Mouse (Mus musculus): Measurements from ENCODE around the gene Sestd1.

Sestd1 gene

DNA sequence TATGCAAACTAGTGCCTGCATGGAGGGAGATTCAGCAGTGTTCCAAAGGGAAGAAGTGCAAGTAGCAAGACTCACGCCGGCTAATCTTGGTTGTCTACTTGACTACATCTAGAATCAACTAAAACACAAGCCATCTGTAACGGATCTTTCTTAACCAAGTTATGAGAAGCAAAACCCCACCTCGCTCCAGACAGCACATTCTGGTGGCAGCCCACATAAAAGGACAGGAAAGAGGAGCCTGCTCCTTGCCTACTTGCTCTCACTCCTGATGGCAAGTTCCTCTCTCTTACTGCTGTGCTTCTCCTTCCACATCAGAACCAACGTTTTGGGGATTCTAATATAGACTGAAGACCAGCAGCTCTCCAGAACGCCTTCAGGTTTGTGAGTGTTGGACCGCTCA lies 9.6 kb downstream of the Sestd1 start:
- no peak for DNase-seq (ENCODE audit: low read depth, low spot score)

- DNase-seq (ENCODE audit: low read depth, low spot score), result no peak
These were observed 10.3 kb downstream of the Sestd1 start for GRCm38 (mm10) chr2:77270136-77270535.

DNA sequence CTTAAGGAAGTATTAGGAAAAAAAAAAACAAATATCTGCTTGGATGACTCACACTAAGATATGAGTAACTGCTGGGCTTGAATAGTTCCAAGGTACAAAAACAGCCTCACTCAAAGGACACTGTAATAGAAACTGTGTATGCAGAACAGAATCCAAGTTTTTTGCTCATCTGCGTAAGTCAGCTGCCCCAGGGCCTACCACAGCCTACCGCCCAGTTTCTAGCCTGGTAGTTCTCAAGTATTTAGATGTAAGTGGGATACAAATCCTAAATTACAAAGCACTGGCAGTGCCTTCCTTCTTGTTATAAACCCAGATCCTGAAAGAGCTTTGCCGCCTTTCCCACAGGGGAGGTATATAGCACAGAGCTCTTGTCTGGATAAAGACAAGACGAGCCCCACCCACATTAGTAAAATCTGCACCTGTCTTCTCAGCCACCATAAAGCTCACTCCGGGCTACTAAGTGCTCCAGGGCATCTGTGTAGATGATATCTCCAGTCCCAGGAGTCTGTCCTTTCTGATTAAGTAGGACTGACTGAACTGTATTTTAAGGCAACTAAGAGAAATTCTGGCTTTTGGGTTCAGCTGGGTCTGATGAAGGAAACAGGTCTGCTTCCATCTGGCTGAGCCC lies 11.7 kb downstream of the Sestd1 start:
- no peak for DNase-seq (ENCODE audit: low read depth, low spot score)

GRCm38 (mm10) chr2:77266931-77267330 lies 13.5 kb downstream of the Sestd1 start:
- no peak for DNase-seq (ENCODE audit: low read depth, low spot score)

- no peak for DNase-seq (ENCODE audit: low read depth, low spot score)
These were observed 14.4 kb downstream of the Sestd1 start for GRCm38 (mm10) chr2:77266011-77266410.

- no peak for DNase-seq (ENCODE audit: low read depth, low spot score)
These were observed 15.1 kb downstream of the Sestd1 start for GRCm38 (mm10) chr2:77265301-77265700.

DNA sequence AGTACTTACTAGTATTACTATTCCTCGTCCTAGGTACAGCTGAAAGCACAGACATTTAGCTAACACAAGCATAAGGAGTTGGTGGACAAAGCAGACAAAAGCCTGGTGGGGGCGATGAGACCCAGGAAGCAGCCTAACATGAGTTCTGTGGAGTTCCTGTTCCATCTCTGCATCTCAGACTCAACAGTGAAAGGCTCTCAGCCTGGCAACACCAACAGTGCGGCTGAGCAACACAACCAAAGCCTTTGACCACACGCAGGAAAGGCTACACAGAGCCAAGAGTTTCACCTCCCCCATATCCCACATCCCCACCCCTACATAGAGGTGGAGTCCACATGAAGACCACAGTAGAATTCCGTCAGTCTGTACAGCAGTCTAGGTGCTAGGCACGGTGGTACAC lies 15.8 kb downstream of the Sestd1 start:
- no peak for DNase-seq (ENCODE audit: low read depth, low spot score)

GRCm38 (mm10) chr2:77263477-77264435 lies 16.6 kb downstream of the Sestd1 start:
- no peak for DNase-seq (ENCODE audit: low read depth, low spot score)

- DNase-seq (ENCODE audit: low read depth, low spot score), result no peak
These were observed 20.3 kb downstream of the Sestd1 start for GRCm38 (mm10) chr2:77260134-77260533.

DNA sequence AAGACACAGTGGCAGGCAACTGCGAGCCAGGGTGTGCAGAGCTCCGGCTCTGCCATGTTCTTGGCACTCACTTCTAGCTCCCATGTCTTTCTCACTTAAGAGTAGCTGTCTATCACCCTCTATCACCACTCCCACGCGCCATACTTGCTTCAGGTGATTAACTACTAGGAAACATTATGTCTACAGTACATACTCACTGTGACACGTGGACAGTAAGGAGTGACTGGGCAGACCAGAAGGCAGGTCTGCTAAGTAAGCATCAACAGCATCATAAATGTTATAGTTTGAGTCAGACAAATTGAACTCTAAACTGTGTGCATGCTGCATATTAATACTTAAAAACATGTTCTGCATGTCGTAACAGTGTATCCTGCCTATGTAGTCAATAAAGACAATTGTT lies 27.2 kb downstream of the Sestd1 start:
- no peak for DNase-seq (ENCODE audit: low read depth, low spot score)

- no peak for DNase-seq (ENCODE audit: low read depth, low spot score)
These were observed 28.7 kb downstream of the Sestd1 start for GRCm38 (mm10) chr2:77251736-77252135.

GRCm38 (mm10) chr2:77249771-77250681 lies 30.4 kb downstream of the Sestd1 start:
- DNase-seq (ENCODE audit: low read depth, low spot score), result peak; percentile 57

DNA sequence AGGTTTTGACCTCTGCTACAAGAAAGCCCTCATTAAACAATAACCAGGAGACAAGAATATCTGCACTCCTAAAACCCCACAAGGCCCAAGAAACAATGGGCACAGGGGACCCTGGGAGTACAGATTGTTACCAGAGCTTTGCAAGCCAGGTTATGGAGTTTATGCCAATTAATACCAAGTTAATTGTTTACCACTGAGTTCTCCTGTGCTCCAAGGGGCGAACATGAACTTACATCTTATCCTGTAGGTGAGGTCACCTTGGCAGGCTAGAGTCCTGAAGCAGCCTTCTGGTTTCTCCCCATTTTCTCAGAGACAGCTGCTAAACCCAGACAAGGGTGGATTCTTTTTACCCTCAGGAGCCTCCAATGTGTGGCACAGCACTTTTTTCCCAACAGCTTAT lies 32.0 kb downstream of the Sestd1 start:
- no peak for DNase-seq (ENCODE audit: low read depth, low spot score)

GRCm38 (mm10) chr2:77247200-77247830 lies 33.1 kb downstream of the Sestd1 start:
- no peak for DNase-seq (ENCODE audit: low read depth, low spot score)

- DNase-seq (ENCODE audit: low read depth, low spot score), result no peak
These were observed 34.6 kb downstream of the Sestd1 start for GRCm38 (mm10) chr2:77245806-77246205.

DNA sequence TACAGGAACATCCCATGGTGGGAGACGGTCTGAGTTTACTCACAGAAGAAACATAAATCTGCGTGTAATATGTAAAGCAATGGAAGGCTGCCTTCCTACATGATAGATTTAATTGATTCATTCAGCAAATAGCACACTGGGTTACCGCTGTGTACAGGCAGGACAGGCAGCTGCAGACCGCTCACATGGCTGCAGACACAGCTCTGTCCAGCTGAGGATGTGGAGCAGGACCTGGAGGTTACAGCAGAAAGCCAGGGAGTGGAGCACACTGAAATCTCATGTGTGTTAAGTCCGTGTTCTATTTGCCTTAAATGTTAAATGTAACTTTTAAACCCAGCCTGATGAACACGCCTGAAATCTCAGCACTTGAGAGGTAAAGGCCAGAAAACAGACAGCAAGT lies 38.1 kb downstream of the Sestd1 start:
- no peak for DNase-seq (ENCODE audit: low read depth, low spot score)

DNA sequence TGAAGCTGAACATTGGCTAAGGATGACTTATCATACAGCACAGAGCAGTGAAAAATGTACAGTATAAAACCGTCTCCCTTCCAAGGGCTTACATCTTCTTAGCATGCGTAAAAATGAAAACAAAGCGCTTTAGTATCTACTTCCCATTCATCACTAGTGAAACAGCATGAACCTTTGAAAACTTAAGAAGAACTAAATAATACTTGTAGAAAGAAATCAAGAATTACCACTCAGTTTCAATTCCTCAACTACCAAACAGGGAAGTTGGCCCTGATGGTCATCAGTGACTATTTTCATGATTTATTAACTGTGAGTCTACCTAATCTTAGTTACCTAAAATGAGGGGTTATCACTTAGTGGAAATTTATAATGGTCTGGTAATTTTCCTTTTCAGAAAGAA lies 41.8 kb downstream of the Sestd1 start:
- DNase-seq (ENCODE audit: low read depth, low spot score), result no peak

- no peak for DNase-seq (ENCODE audit: low read depth, low spot score)
These were observed 42.3 kb downstream of the Sestd1 start for GRCm38 (mm10) chr2:77238046-77238445.

DNA sequence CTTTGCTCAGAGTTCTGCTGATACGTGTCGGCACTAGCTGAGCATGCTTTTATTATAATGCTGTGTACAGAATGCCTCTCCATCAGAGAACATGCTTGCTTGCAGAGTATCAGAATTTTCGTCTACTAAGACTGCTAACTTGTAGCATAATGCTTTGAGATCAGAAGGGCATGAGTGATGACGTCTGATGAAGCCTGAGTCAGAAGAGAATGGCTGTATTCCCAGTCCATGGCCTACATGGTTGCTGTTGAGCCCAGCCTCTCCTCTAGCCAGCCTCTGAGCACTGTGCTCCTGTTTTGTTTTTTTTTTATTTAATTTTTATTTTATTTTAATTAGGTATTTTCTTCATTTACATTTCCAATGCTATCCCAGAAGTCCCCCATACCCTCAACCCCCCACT lies 43.5 kb downstream of the Sestd1 start:
- no peak for DNase-seq (ENCODE audit: low read depth, low spot score)

DNA sequence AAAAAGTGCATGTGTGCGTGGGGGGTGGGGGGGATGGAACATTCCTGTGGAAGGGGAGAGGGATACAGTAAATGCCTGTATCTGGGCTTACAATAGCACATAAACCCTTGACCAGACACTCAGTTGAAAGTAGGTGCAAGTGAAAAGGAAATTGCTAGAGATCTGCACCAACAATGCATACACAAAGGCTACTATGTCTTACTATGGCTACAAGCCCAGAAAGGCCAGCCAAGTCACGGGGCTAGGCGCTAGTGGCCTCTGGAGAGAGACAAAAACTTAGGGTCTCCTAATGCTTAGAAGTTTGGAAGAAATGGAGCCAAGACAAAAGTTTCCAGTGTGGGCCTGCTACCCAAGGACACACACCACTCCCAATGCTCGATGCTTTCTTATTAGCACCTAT lies 44.5 kb downstream of the Sestd1 start:
- no peak for DNase-seq (ENCODE audit: low read depth, low spot score)

DNA sequence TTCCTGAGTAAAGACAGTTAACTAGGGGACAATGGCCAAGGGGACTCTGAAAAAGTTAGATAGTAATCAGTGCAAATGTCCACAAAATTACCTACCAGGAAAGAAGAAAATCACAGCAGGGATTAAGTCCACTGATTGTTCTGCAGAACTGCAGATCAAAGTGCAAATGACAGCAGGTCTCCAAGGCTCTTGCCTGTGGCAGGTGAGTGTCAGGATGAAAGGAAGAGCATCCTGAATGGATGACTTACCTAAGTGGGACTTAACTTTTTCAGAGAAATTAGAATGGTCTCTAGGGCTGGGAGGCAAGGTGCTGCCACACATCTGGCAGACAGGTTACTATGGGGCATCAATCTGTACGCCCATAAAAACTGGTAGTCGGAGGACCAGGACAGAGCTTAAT lies 47.8 kb downstream of the Sestd1 start:
- DNase-seq (ENCODE audit: low read depth, low spot score), result no peak

DNA sequence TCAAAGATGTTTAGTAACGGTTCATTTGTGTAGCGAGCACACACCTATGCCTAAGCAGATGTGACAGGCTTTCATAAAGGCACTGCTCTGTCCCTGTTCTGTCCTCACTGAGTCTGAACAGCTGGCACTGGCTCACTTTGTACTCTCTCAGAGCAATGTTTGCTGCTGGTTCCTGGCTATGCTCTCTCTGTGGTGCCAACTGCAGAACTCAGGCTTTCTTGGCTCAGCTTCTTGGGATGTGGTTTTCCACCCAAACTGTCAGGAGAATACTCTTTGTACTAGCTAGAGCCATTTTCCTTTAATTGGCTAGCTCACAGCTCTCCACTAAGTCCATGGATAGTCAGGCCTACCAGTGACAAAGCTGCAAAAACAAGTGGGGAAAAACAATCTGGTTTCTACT lies 59.4 kb downstream of the Sestd1 start:
- no peak for DNase-seq (ENCODE audit: low read depth, low spot score)
